Mouse (Mus musculus): Measurements from ENCODE around the gene Slc35b1. TPM values are rescaled to one million over a fixed set of nuclear protein-coding genes. Genes with fewer than 3 reads are reported as not detected.
A peak's percentile ranks its signal among the peaks of the same experiment; 100 is the strongest.

Slc35b1 gene
- polyA plus RNA-seq, 1 experiment from 2014 or later = 133 TPM

- 91% methylated on average over 9 of the region's 9 CpGs for whole genome bisulfite sequencing
- no peaks in the 10 kb centered on the region for H3K27me3 ChIP-seq
- peaks cover 15% of the 10 kb centered on the region for H3K4me1 ChIP-seq (replicated peaks)
- no peak overlapping the region for H3K4me2 ChIP-seq
- no peak overlapping the region for H3K4me3 ChIP-seq
- H3K9ac ChIP-seq = no peak overlapping the region
- no peak overlapping the region for H3K27ac ChIP-seq
- 0 out of 2 replicates have a peak, but pooled peaks cover 3% of the 10 kb centered on the region for H3K36me3 ChIP-seq
- ATAC-seq (ENCODE audit: low FRiP score) = no peak
- no peaks in the 10 kb centered on the region for H3K9me3 ChIP-seq
Measured at GRCm38 (mm10) chr11:95353226-95353625, 31.3 kb upstream of the Slc35b1 start.

GRCm38 (mm10) chr11:95354228-95354944, 30.1 kb upstream of the Slc35b1 start:
- Histone ChIP-seq H3K4me3 (no peak overlapping the region), H3K9ac (no peak overlapping the region), H3K27ac (no peak overlapping the region), H3K9me3 (no peaks in the 10 kb centered on the region), H3K4me1 (replicated peaks) (peaks cover 15% of the 10 kb centered on the region), H3K36me3 (no peaks in the 10 kb centered on the region), H3K27me3 (no peaks in the 10 kb centered on the region), H3K4me2 (no peak overlapping the region)
- 88% methylated on average over 14 of the region's 14 CpGs for WGBS
- ATAC-seq (ENCODE audit: low FRiP score) = no peak

DNA sequence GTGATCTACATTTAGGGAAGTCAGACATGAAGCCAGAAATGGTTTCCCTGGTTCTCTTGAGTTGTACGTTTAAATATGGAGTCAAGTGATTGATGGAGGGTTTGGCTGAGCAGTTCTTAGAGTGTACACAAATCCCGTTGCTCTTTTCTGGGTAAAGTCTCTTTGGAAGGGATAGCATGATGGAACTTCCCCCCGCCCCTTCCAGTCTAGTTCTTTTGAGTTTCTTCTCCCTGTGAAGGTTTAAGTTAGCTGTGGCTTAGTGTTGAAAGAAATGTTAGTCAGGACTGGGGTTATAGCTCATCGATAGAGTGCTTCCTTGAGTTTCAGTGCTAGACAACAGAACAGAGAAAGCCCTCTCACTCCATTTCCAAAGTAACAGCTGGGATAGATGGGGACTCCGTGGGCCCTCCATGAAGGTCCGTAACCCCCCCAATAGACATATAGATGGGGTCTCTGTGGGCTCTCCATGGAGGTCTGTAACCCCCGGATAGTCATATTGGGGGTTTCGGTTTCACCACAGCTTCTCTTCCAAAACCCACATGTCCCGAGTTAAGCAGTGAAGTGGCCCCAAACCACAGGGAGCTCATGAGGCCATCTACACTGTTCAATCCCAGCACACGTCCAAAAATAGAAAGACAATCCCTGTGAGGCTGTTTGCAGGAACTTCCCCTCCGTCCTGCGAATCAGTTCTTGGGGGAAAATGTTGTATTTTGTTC, 29.4 kb upstream of the Slc35b1 start:
- no peaks in the 10 kb centered on the region for H3K27me3 ChIP-seq
- H3K9ac ChIP-seq = no peak overlapping the region
- H3K36me3 ChIP-seq = no peaks in the 10 kb centered on the region
- 92% methylated on average over 12 of the region's 12 CpGs for WGBS
- no peak overlapping the region for H3K4me2 ChIP-seq
- H3K4me1 ChIP-seq (replicated peaks) = peaks cover 15% of the 10 kb centered on the region
- no peak for ATAC-seq (ENCODE audit: low FRiP score)
- no peaks in the 10 kb centered on the region for H3K9me3 ChIP-seq
- H3K27ac ChIP-seq = no peak overlapping the region
- no peak overlapping the region for H3K4me3 ChIP-seq

- no peak overlapping the region for H3K27ac ChIP-seq
- H3K36me3 ChIP-seq = no peaks in the 10 kb centered on the region
- H3K9me3 ChIP-seq = no peaks in the 10 kb centered on the region
- 92% methylated on average over 5 of the region's 5 CpGs for WGBS
- ATAC-seq (ENCODE audit: low FRiP score) = no peak
- H3K4me2 ChIP-seq = no peak overlapping the region
- H3K27me3 ChIP-seq = no peaks in the 10 kb centered on the region
- H3K4me3 ChIP-seq = no peak overlapping the region
- no peak overlapping the region for H3K9ac ChIP-seq
- peaks cover 13% of the 10 kb centered on the region for H3K4me1 ChIP-seq (replicated peaks)
Measured at GRCm38 (mm10) chr11:95355661-95356011, 28.9 kb upstream of the Slc35b1 start.

- 91% methylated on average over 7 of the region's 7 CpGs for WGBS
- Histone ChIP-seq H3K9me3 (no peaks in the 10 kb centered on the region), H3K36me3 (no peaks in the 10 kb centered on the region), H3K4me3 (no peak overlapping the region), H3K4me1 (replicated peaks) (peaks cover 13% of the 10 kb centered on the region), H3K4me2 (no peak overlapping the region), H3K27me3 (no peaks in the 10 kb centered on the region), H3K27ac (no peak overlapping the region), H3K9ac (no peak overlapping the region)
- no peak for ATAC-seq (ENCODE audit: low FRiP score)
Measured at GRCm38 (mm10) chr11:95356039-95356438, 28.5 kb upstream of the Slc35b1 start.

GRCm38 (mm10) chr11:95356469-95357273, 27.8 kb upstream of the Slc35b1 start:
- 79% methylated on average over 17 of the region's 17 CpGs for WGBS
- H3K9ac ChIP-seq = no peak overlapping the region
- no peaks in the 10 kb centered on the region for H3K9me3 ChIP-seq
- H3K27me3 ChIP-seq = no peaks in the 10 kb centered on the region
- H3K36me3 ChIP-seq = no peaks in the 10 kb centered on the region
- no peak for ATAC-seq (ENCODE audit: low FRiP score)
- no peak overlapping the region for H3K4me3 ChIP-seq
- H3K4me1 ChIP-seq (replicated peaks) = peaks cover 13% of the 10 kb centered on the region
- no peak overlapping the region for H3K4me2 ChIP-seq
- H3K27ac ChIP-seq = 0 out of 2 replicates have a peak overlapping the region, but pooled peaks have one; percentile 2

GRCm38 (mm10) chr11:95358263-95358662, 26.2 kb upstream of the Slc35b1 start:
- Histone ChIP-seq H3K4me1 (replicated peaks) (peaks cover 13% of the 10 kb centered on the region), H3K27ac (no peak overlapping the region), H3K9me3 (no peaks in the 10 kb centered on the region), H3K27me3 (no peaks in the 10 kb centered on the region), H3K4me3 (no peak overlapping the region), H3K9ac (no peak overlapping the region), H3K36me3 (no peaks in the 10 kb centered on the region), H3K4me2 (no peak overlapping the region)
- ATAC-seq (ENCODE audit: low FRiP score) = no peak
- 68% methylated on average over 3 of the region's 3 CpGs for WGBS

DNA sequence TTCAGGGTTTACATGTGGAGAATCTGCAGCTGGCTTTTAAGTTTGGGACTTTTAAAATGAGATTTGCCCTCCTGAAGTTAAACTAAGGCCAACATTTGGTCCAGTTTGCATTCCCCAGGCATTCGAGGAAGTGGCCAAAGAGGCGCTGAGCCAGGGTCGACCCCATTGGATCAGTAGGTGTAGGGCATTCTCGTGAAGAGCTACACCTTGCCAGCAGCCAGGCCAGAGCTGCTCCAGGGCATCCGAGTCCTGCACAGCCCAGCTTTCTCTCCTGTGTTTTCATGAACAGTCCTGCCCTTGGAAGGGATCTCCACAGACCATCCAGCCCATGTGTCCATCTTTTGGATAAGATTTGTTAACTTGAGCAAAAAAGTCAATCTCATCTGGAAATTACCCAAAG, 20.1 kb upstream of the Slc35b1 start:
- Histone ChIP-seq H3K27ac (no peak overlapping the region), H3K27me3 (no peaks in the 10 kb centered on the region)
- 87% methylated on average over 5 of the region's 5 CpGs for WGBS

DNA sequence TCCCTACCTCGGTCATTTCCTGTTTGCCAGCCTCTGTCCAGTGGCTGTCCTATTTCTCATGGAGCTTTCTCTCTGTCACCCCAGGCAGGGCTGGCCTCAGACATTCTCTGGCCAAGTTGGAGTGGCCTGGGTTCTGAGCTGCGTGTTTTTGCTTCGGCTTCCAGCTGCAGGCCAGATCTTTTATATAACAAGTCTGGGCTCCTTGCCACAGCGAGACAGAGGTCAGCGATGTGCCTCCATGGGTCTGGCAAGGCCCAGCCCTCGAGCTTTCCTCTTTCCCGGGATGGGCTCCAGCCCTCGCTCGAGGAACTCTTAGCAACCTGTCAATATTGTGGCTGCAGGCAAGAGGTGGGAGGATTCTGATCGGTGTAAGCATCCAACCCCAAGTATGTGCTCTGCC, 18.9 kb upstream of the Slc35b1 start:
- H3K4me3 ChIP-seq = no peak overlapping the region
- no peak overlapping the region for H3K4me2 ChIP-seq
- WGBS = 79% methylated on average over 10 of the region's 10 CpGs
- H3K9me3 ChIP-seq = no peaks in the 10 kb centered on the region
- peak overlapping the region; percentile 43; the same call in 1 of the 2 replicates for H3K9ac ChIP-seq
- H3K27ac ChIP-seq = no peak overlapping the region
- H3K36me3 ChIP-seq = no peaks in the 10 kb centered on the region
- ATAC-seq (ENCODE audit: low FRiP score) = no peak
- H3K4me1 ChIP-seq (replicated peaks) = peaks cover 4% of the 10 kb centered on the region; the same call in 1 of the 2 replicates
- H3K27me3 ChIP-seq = no peaks in the 10 kb centered on the region

More for the DNA sequence above, 20.1 kb upstream of the Slc35b1 start:
- no peaks in the 10 kb centered on the region for H3K9me3 ChIP-seq
- H3K4me1 ChIP-seq (replicated peaks) = no peaks in the 10 kb centered on the region
- H3K4me2 ChIP-seq = no peak overlapping the region
- no peak overlapping the region for H3K9ac ChIP-seq
- no peaks in the 10 kb centered on the region for H3K36me3 ChIP-seq
- no peak overlapping the region for H3K4me3 ChIP-seq
- ATAC-seq (ENCODE audit: low FRiP score) = no peak

GRCm38 (mm10) chr11:95366280-95366897, 18.1 kb upstream of the Slc35b1 start:
- Histone ChIP-seq H3K4me1 (replicated peaks) (peaks cover 4% of the 10 kb centered on the region; the same call in 1 of the 2 replicates), H3K9ac (peak overlapping the region; percentile 43; the same call in 1 of the 2 replicates), H3K36me3 (no peaks in the 10 kb centered on the region), H3K27me3 (no peaks in the 10 kb centered on the region), H3K4me2 (no peak overlapping the region), H3K9me3 (no peaks in the 10 kb centered on the region), H3K4me3 (no peak overlapping the region), H3K27ac (no peak overlapping the region)
- 89% methylated on average over 6 of the region's 6 CpGs for WGBS
- no peak for ATAC-seq (ENCODE audit: low FRiP score)

DNA sequence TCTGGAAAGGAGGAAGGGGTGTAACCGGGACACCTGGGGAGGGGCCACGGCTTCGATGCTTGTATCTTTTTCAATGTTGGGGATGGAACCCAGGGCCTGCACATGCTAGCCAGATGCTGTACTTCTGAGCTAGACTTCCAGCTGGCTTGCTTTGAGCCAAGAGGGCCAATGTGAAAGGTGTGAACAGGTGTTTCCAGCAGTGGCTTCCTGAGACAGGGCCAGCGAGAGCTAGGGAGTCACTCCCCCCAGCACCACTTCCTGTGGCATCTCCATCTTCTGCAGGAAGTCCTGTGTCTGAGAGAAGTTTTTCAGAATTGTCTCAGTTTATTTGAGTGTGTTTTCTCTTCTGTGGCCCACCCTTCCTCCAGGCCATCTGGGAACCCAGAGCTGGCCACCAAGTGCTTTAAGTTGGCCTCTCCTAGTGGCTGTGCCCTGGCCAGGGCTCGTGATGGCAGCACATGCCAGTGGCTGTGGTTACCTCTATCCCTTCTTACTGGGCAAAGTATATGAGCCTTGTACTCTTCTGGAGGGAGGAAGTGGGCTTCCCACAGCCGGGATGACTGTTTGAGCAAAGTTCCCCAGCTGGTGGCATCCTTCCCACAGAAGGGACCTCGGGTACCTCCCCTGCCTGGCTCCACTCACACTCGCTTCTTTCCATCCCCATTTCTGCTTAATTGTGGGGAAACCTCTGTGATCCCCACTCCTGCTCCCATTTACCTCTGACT, 17.3 kb upstream of the Slc35b1 start:
- Histone ChIP-seq H3K9ac (no peak overlapping the region), H3K9me3 (no peaks in the 10 kb centered on the region), H3K4me3 (no peak overlapping the region), H3K27me3 (no peaks in the 10 kb centered on the region), H3K27ac (no peak overlapping the region), H3K36me3 (peaks cover 3% of the 10 kb centered on the region; the same call in 1 of the 2 replicates), H3K4me2 (no peak overlapping the region), H3K4me1 (replicated peaks) (peaks cover 4% of the 10 kb centered on the region; the same call in 1 of the 2 replicates)
- WGBS = 89% methylated on average over 8 of the region's 8 CpGs
- no peak for ATAC-seq (ENCODE audit: low FRiP score)

Measured in hindbrain, embryonic 13.5 days (tissue).